Mouse (Mus musculus): ENCODE measurements at regions not wholly inside any gene's neighbourhood (a gene's known extent, or its start where the extent isn't known, plus 50 kb on each side); places are given as distances from the start of the nearest gene placed in this dataset.

- TF ChIP-seq GATA1 (IDR thresholded peaks at IDR 0.05; ENCODE audit: borderline replicate concordance, low read length): no peak
- TF ChIP-seq FLI1 (IDR thresholded peaks at IDR 0.05; ENCODE audit: low read length): no peak
These were observed 628.8 kb upstream of the Id2 start for GRCm38 (mm10) chr12:25725774-25726173.

All from megakaryocyte, embryonic 14.5 days (primary cell).